Mouse (Mus musculus): ENCODE measurements around the gene Ndufs2. TPM values are rescaled to one million over a fixed set of nuclear protein-coding genes. Genes with fewer than 3 reads are reported as not detected.
A peak's percentile ranks its signal among the peaks of the same experiment; 100 is the strongest.
"Not testable (repeated sequence)": the region's sequence is repeated elsewhere in the genome, so short reads cannot be mapped to it uniquely, and the experiment has no call there.

Ndufs2 gene
- total and polyA plus RNA-seq, 2 experiments from 2014 or later, result 221 to 230 TPM

GRCm38 (mm10) chr1:171247916-171248315 lies 3.3 kb downstream of the Ndufs2 start:
- H3K36me3 ChIP-seq (ENCODE audit: insufficient read depth, low read length), result no peaks in the 10 kb centered on the region
- DNase-seq (ENCODE audit: low spot score) (no peak), ATAC-seq (ENCODE audit: low FRiP score) (no peak)
- H3K27ac ChIP-seq (ENCODE audit: low read depth, low read length), result no peak overlapping the region
- 30% methylated on average over 4 of the region's 4 CpGs for WGBS
- H3K27me3 ChIP-seq (ENCODE audit: insufficient read depth, low read length), result no peaks in the 10 kb centered on the region
- H3K9ac ChIP-seq (replicated peaks; ENCODE audit: low read length, poor library complexity, severe bottlenecking), result no peak overlapping the region
- H3K4me3 ChIP-seq (ENCODE audit: low read depth, low read length), result peak overlapping the region; percentile 59
- H3K4me2 ChIP-seq (ENCODE audit: low read depth, low read length, poor library complexity, severe bottlenecking), result peak overlapping the region; percentile 61
- TF ChIP-seq CTCF (IDR thresholded peaks at IDR 0.05), result no peak
- peaks cover 9% of the 10 kb centered on the region; the same call in 1 of the 2 replicates for H3K4me1 ChIP-seq (ENCODE audit: insufficient read depth, low read length)
- no peaks in the 10 kb centered on the region for H3K9me3 ChIP-seq (ENCODE audit: low read length)

GRCm38 (mm10) chr1:171247453-171247841 lies 3.7 kb downstream of the Ndufs2 start:
- peak overlapping the region; percentile 57 for H3K27ac ChIP-seq (ENCODE audit: low read depth, low read length)
- H3K36me3 ChIP-seq (ENCODE audit: insufficient read depth, low read length), result peaks cover 1% of the 10 kb centered on the region; the same call in 1 of the 2 replicates
- ATAC-seq (ENCODE audit: low FRiP score), result no peak
- H3K4me2 ChIP-seq (ENCODE audit: low read depth, low read length, poor library complexity, severe bottlenecking), result peak overlapping the region; percentile 61
- DNase-seq (ENCODE audit: low spot score), result no peak
- peak overlapping the region; percentile 59 for H3K4me3 ChIP-seq (ENCODE audit: low read depth, low read length)
- no peaks in the 10 kb centered on the region for H3K9me3 ChIP-seq (ENCODE audit: low read length)
- peaks cover 9% of the 10 kb centered on the region; the same call in 1 of the 2 replicates for H3K4me1 ChIP-seq (ENCODE audit: insufficient read depth, low read length)
- TF ChIP-seq CTCF (IDR thresholded peaks at IDR 0.05), result no peak
- 13% methylated on average over 13 of the region's 13 CpGs for WGBS
- peak overlapping the region; percentile 33; the same call in 1 of the 2 replicates for H3K9ac ChIP-seq (replicated peaks; ENCODE audit: low read length, poor library complexity, severe bottlenecking)
- H3K27me3 ChIP-seq (ENCODE audit: insufficient read depth, low read length), result no peaks in the 10 kb centered on the region

GRCm38 (mm10) chr1:171246709-171247452 lies 4.3 kb downstream of the Ndufs2 start:
- Histone ChIP-seq H3K9ac (replicated peaks; ENCODE audit: low read length, poor library complexity, severe bottlenecking) (peak overlapping the region; percentile 67), H3K4me2 (ENCODE audit: low read depth, low read length, poor library complexity, severe bottlenecking) (peak overlapping the region; percentile 61), H3K27me3 (ENCODE audit: insufficient read depth, low read length) (no peaks in the 10 kb centered on the region), H3K4me3 (ENCODE audit: low read depth, low read length) (peak overlapping the region; percentile 59), H3K36me3 (ENCODE audit: insufficient read depth, low read length) (peaks cover 4% of the 10 kb centered on the region; the same call in 1 of the 2 replicates), H3K9me3 (ENCODE audit: low read length) (no peaks in the 10 kb centered on the region), H3K27ac (ENCODE audit: low read depth, low read length) (peak overlapping the region; percentile 62), H3K4me1 (ENCODE audit: insufficient read depth, low read length) (peaks cover 6% of the 10 kb centered on the region; the same call in 1 of the 2 replicates)
- peak; percentile 91 for ATAC-seq (ENCODE audit: low FRiP score)
- peak; percentile 100 for DNase-seq (ENCODE audit: low spot score)
- TF ChIP-seq CTCF (IDR thresholded peaks at IDR 0.05), result peak; percentile 90
- under 1% methylated on average over 41 of the region's 41 CpGs for WGBS

- no peak overlapping the region for H3K9ac ChIP-seq (replicated peaks; ENCODE audit: low read length, poor library complexity, severe bottlenecking)
- H3K27ac ChIP-seq (ENCODE audit: low read depth, low read length), result no peak overlapping the region
- H3K4me3 ChIP-seq (ENCODE audit: low read depth, low read length), result no peak overlapping the region
- WGBS, result 93% methylated on average over 8 of the region's 8 CpGs
- no peak overlapping the region for H3K4me2 ChIP-seq (ENCODE audit: low read depth, low read length, poor library complexity, severe bottlenecking)
- H3K27me3 ChIP-seq (ENCODE audit: insufficient read depth, low read length), result no peaks in the 10 kb centered on the region
- peaks cover 12% of the 10 kb centered on the region; the same call in 1 of the 2 replicates for H3K36me3 ChIP-seq (ENCODE audit: insufficient read depth, low read length)
- H3K9me3 ChIP-seq (ENCODE audit: low read length), result no peaks in the 10 kb centered on the region
- ATAC-seq (ENCODE audit: low FRiP score) (no peak), DNase-seq (ENCODE audit: low spot score) (no peak)
- no peak for TF ChIP-seq CTCF (IDR thresholded peaks at IDR 0.05)
- H3K4me1 ChIP-seq (ENCODE audit: insufficient read depth, low read length), result peaks cover 6% of the 10 kb centered on the region; the same call in 1 of the 2 replicates
Observed at GRCm38 (mm10) chr1:171245353-171245752, 5.8 kb downstream of the Ndufs2 start.

DNA sequence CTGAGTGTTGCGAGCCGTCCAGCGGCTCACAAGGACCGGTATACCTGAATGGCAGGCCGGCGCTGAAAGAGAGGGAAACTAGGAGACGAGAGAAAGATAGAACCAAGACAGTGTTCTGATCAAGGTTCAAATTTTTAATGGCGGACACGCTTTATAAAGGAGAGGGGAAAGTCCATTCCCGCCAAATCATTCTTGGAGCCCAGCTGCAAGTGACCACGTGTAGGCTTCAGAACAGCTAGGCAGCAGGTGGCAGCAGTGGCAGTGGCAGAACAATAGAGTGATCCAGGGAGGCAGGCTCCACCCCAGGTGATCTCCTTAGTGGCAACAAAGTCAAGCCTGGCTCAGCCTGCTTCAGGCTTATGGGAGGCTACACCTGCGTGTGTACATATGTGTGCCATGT lies 9.2 kb downstream of the Ndufs2 start:
- H3K27me3 ChIP-seq (ENCODE audit: insufficient read depth, low read length); H3K9me3 ChIP-seq (ENCODE audit: low read length); DNase-seq (ENCODE audit: low spot score); ATAC-seq (ENCODE audit: low FRiP score); H3K27ac ChIP-seq (ENCODE audit: low read depth, low read length); H3K4me2 ChIP-seq (ENCODE audit: low read depth, low read length, poor library complexity, severe bottlenecking); H3K9ac ChIP-seq (replicated peaks; ENCODE audit: low read length, poor library complexity, severe bottlenecking); H3K4me1 ChIP-seq (ENCODE audit: insufficient read depth, low read length); H3K4me3 ChIP-seq (ENCODE audit: low read depth, low read length): not testable (repeated sequence)
- H3K36me3 ChIP-seq (ENCODE audit: insufficient read depth, low read length), result peaks cover 40% of the 10 kb centered on the region
- WGBS, result 86% methylated on average over 12 of the region's 12 CpGs

GRCm38 (mm10) chr1:171240911-171241310 lies 10.3 kb downstream of the Ndufs2 start:
- peaks cover 49% of the 10 kb centered on the region for H3K36me3 ChIP-seq (ENCODE audit: insufficient read depth, low read length)
- H3K9ac ChIP-seq (replicated peaks; ENCODE audit: low read length, poor library complexity, severe bottlenecking), result no peak overlapping the region
- H3K27me3 ChIP-seq (ENCODE audit: insufficient read depth, low read length), result no peaks in the 10 kb centered on the region
- no peak overlapping the region for H3K4me3 ChIP-seq (ENCODE audit: low read depth, low read length)
- no peaks in the 10 kb centered on the region for H3K9me3 ChIP-seq (ENCODE audit: low read length)
- H3K27ac ChIP-seq (ENCODE audit: low read depth, low read length), result no peak overlapping the region
- TF ChIP-seq CTCF (IDR thresholded peaks at IDR 0.05), result no peak
- H3K4me1 ChIP-seq (ENCODE audit: insufficient read depth, low read length), result no peaks in the 10 kb centered on the region
- ATAC-seq (ENCODE audit: low FRiP score), result no peak
- 95% methylated on average over 10 of the region's 10 CpGs for WGBS
- H3K4me2 ChIP-seq (ENCODE audit: low read depth, low read length, poor library complexity, severe bottlenecking), result no peak overlapping the region
- DNase-seq (ENCODE audit: low spot score), result no peak

Data from midbrain, postnatal 0 days (tissue).